ENCODE assay signal across 25 mouse cellular contexts in genomic region chr6:71788348-71788747, GRCm38 (mm10). TPM values are rescaled to one million over a fixed set of nuclear protein-coding genes. Genes with fewer than 3 reads are reported as not detected.
DNase-seq lines count a peak whose midpoint lies in the region; ATAC-seq and TF ChIP-seq lines count a peak whose summit lies in the region.
"Had no signal": no experiment of that assay in that cellular context is flagged by ENCODE, and none has a peak within 500 bp of the region (broad histone marks: within the 10 kb centered on the region; RNA-seq: fewer than 3 reads in every experiment).

No protein-coding gene starts in this region.

- no peak for TF ChIP-seq POLR2A in heart, adult 2 months (IDR thresholded peaks at IDR 0.05; ENCODE audit: insufficient read depth, low read depth, low read length)
- no peak for TF ChIP-seq POLR2A in thymus, adult 2 months (IDR thresholded peaks at IDR 0.05; ENCODE audit: control insufficient read depth, extremely low read depth, insufficient read depth, low read length, poor library complexity)

- H3K4me1 ChIP-seq in heart, embryonic 14.5 days (ENCODE audit: control insufficient read depth in 2 of 2, insufficient read depth in 2 of 2, low read length in 2 of 2), result peaks cover 2 to 17% of the 10 kb centered on the region in 2 experiments; a peak in 3 of 4 replicates
- H3K4me1 ChIP-seq in heart, adult 2 months (ENCODE audit: control insufficient read depth, insufficient read depth, low read length), result no peaks in the 10 kb centered on the region
- H3K4me1 ChIP-seq in thymus, adult 2 months (replicated peaks; ENCODE audit: control insufficient read depth, insufficient read depth, low read length), result peaks cover 13% of the 10 kb centered on the region
- H3K4me1 ChIP-seq in limb, embryonic 10.5 days, result peaks cover 6% of the 10 kb centered on the region; the same call in 1 of the 2 replicates
- H3K4me1 ChIP-seq in hindbrain, embryonic 11.5 days (replicated peaks; ENCODE audit: control insufficient read depth, insufficient read depth, low read length), result no peaks in the 10 kb centered on the region
- H3K4me1 ChIP-seq: embryonic facial prominence, embryonic 12.5 days; forebrain, embryonic 12.5 days; liver, embryonic 15.5 days; midbrain, embryonic 15.5 days had no signal

- intact Hi-C loops in heart, adult 2 months (cut with DNase I), result no loop called here
- intact Hi-C loops in left cerebral cortex, postnatal 36 days (cut with DNase I), result no loop called here

- no peak overlapping the region for H3K4me2 ChIP-seq in heart, embryonic 14.5 days (ENCODE audit: low read length)
- H3K4me2 ChIP-seq in hindbrain, embryonic 11.5 days (replicated peaks; ENCODE audit: low read depth, low read length), result no peak overlapping the region
- H3K4me2 ChIP-seq: embryonic facial prominence, embryonic 12.5 days; forebrain, embryonic 12.5 days; liver, embryonic 15.5 days; midbrain, embryonic 15.5 days had no signal

- 0 out of 2 replicates have a peak, but pooled peaks cover 3% of the 10 kb centered on the region for H3K9me3 ChIP-seq in heart, embryonic 14.5 days (ENCODE audit: control insufficient read depth, low read length)
- no peaks in the 10 kb centered on the region for H3K9me3 ChIP-seq in limb, embryonic 10.5 days (replicated peaks)
- H3K9me3 ChIP-seq in hindbrain, embryonic 11.5 days (ENCODE audit: control insufficient read depth, low read length), result no peaks in the 10 kb centered on the region
- H3K9me3 ChIP-seq: embryonic facial prominence, embryonic 12.5 days; forebrain, embryonic 12.5 days; liver, embryonic 15.5 days; midbrain, embryonic 15.5 days had no signal

- peak; percentile 64; the same call in 1 of the 2 replicates for ATAC-seq in heart, embryonic 14.5 days (ENCODE audit: insufficient number of reproducible peaks, insufficient read depth, low FRiP score, low read depth)
- ATAC-seq in hindbrain, embryonic 11.5 days (ENCODE audit: low FRiP score), result no peak
- ATAC-seq: CD4-positive, CD25-positive, alpha-beta regulatory T cell, adult 4 months; hindbrain, postnatal 0 days; intestine, embryonic 16.5 days; lung, postnatal 0 days; midbrain, embryonic 15.5 days had no signal

- H3K4me3 ChIP-seq in heart, embryonic 14.5 days (ENCODE audit: control insufficient read depth in 1 of 2, insufficient read depth in 1 of 2, low read depth in 1 of 2, low read length in 2 of 2), result no peak overlapping the region
- no peak overlapping the region for H3K4me3 ChIP-seq in heart, adult 2 months
- no peak overlapping the region for H3K4me3 ChIP-seq in thymus, adult 2 months (ENCODE audit: control insufficient read depth, insufficient read depth, low read length)
- no peak overlapping the region for H3K4me3 ChIP-seq in limb, embryonic 10.5 days
- no peak overlapping the region for H3K4me3 ChIP-seq in hindbrain, embryonic 11.5 days (ENCODE audit: low read depth, low read length)
- H3K4me3 ChIP-seq: embryonic facial prominence, embryonic 12.5 days; erythroblast, embryonic 14.5 days; forebrain, embryonic 12.5 days; layer of hippocampus, adult 2 months; liver, embryonic 15.5 days; midbrain, embryonic 15.5 days had no signal

- no peak for TF ChIP-seq EP300 in heart, adult 2 months (IDR thresholded peaks at IDR 0.05; ENCODE audit: insufficient read depth, low read depth, low read length)

- peak overlapping the region; percentile 43 to 60; a peak in 3 of 4 replicates for H3K27ac ChIP-seq in heart, embryonic 14.5 days (replicated peaks in 1 of 2; ENCODE audit: control insufficient read depth in 1 of 2, insufficient read depth in 1 of 2, low read depth in 2 of 2, low read length in 2 of 2)
- H3K27ac ChIP-seq in heart, adult 2 months, result no peak overlapping the region
- no peak overlapping the region for H3K27ac ChIP-seq in thymus, adult 2 months (ENCODE audit: control insufficient read depth, insufficient read depth, low read length)
- no peak overlapping the region for H3K27ac ChIP-seq in limb, embryonic 10.5 days
- H3K27ac ChIP-seq in hindbrain, embryonic 11.5 days (ENCODE audit: low read depth, low read length), result no peak overlapping the region
- H3K27ac ChIP-seq: embryonic facial prominence, embryonic 12.5 days; forebrain, embryonic 12.5 days; hindbrain, postnatal 0 days; layer of hippocampus, adult 2 months; liver, embryonic 15.5 days; macrophage; midbrain, embryonic 15.5 days had no signal

- peaks cover 10% of the 10 kb centered on the region; the same call in 1 of the 2 replicates for H3K36me3 ChIP-seq in heart, embryonic 14.5 days (ENCODE audit: control insufficient read depth, insufficient read depth, low read length)
- no peaks in the 10 kb centered on the region for H3K36me3 ChIP-seq in heart, adult 2 months (ENCODE audit: control insufficient read depth, insufficient read depth, low read length)
- no peaks in the 10 kb centered on the region for H3K36me3 ChIP-seq in thymus, adult 2 months (ENCODE audit: control insufficient read depth, insufficient read depth, low read length)
- H3K36me3 ChIP-seq in limb, embryonic 10.5 days, result no peaks in the 10 kb centered on the region
- H3K36me3 ChIP-seq in hindbrain, embryonic 11.5 days (ENCODE audit: control insufficient read depth, insufficient read depth, low read length), result no peaks in the 10 kb centered on the region
- H3K36me3 ChIP-seq: embryonic facial prominence, embryonic 12.5 days; liver, embryonic 15.5 days had no signal

- H3K79me2 ChIP-seq in heart, adult 2 months (replicated peaks; ENCODE audit: control insufficient read depth, insufficient read depth, low read length), result no peaks in the 10 kb centered on the region

- WGBS in heart, embryonic 14.5 days, result 36% methylated on average over 9 of the region's 9 CpGs
- 64% methylated on average over 9 of the region's 9 CpGs for WGBS in heart, adult 2 months
- 34% methylated on average over 9 of the region's 9 CpGs for WGBS in thymus, adult 2 months
- WGBS in limb, embryonic 10.5 days, result 68% methylated on average over 9 of the region's 9 CpGs
- WGBS in hindbrain, embryonic 11.5 days, result 88% methylated on average over 9 of the region's 9 CpGs

- DNase-seq in heart, adult 2 months, result no peak
- peak; percentile 25 for DNase-seq in thymus, postnatal 25 days
- no peak for DNase-seq in thymus, adult 2 months
- DNase-seq in limb, embryonic 10.5 days (ENCODE audit: low spot score), result peak; percentile 37
- peak; percentile 51 for DNase-seq in thymus, postnatal 4 days
- DNase-seq in hindbrain, embryonic 11.5 days (ENCODE audit: low spot score), result no peak
- no peak for DNase-seq in left cerebral cortex, postnatal 36 days (ENCODE audit: low spot score in 2 of 2)
- DNase-seq: cerebellum, adult 18-20 months; cerebellum, postnatal 14 days; gastrocnemius, postnatal 25 days; kidney, adult 9 months; kidney, postnatal 25 days; liver had no signal

- H3K27me3 ChIP-seq in heart, embryonic 14.5 days (ENCODE audit: control insufficient read depth, insufficient read depth, low read length), result no peaks in the 10 kb centered on the region
- no peaks in the 10 kb centered on the region for H3K27me3 ChIP-seq in heart, adult 2 months (ENCODE audit: control insufficient read depth, insufficient read depth, low read length)
- no peaks in the 10 kb centered on the region for H3K27me3 ChIP-seq in thymus, adult 2 months (ENCODE audit: control insufficient read depth, insufficient read depth, low read length)
- no peaks in the 10 kb centered on the region for H3K27me3 ChIP-seq in limb, embryonic 10.5 days (ENCODE audit: low read depth, poor library complexity, severe bottlenecking)
- H3K27me3 ChIP-seq in hindbrain, embryonic 11.5 days (ENCODE audit: control insufficient read depth, insufficient read depth, low read length), result no peaks in the 10 kb centered on the region
- H3K27me3 ChIP-seq: embryonic facial prominence, embryonic 12.5 days; forebrain, embryonic 12.5 days; liver, embryonic 15.5 days; midbrain, embryonic 15.5 days had no signal

- no peak overlapping the region for H3K9ac ChIP-seq in heart, embryonic 14.5 days (ENCODE audit: low read length)
- no peak overlapping the region for H3K9ac ChIP-seq in heart, adult 2 months (ENCODE audit: low read depth, low read length)
- H3K9ac ChIP-seq in hindbrain, embryonic 11.5 days (ENCODE audit: low read depth, low read length), result no peak overlapping the region
- H3K9ac ChIP-seq: embryonic facial prominence, embryonic 12.5 days; forebrain, embryonic 12.5 days; liver, embryonic 15.5 days; midbrain, embryonic 15.5 days had no signal

- TF ChIP-seq CTCF in heart, adult 2 months (IDR thresholded peaks at IDR 0.05), result no peak
- no peak for TF ChIP-seq CTCF in thymus, adult 2 months (IDR thresholded peaks at IDR 0.05; ENCODE audit: borderline replicate concordance, control insufficient read depth, extremely low read depth, insufficient read depth, low read length, poor library complexity)

RNA-seq across cellular contexts. Expression of gene Mrpl35, which starts 38.4 kb away (rescaled TPM):
- 65.1 and 66.2 TPM in 2 replicates for polyA plus RNA-seq in heart, embryonic 14.5 days (2014; fragmentation: Nextera tagmentation; extraction: Ambion mirVana)
- total RNA-seq in heart, adult 2 months (2021), result 10 to 100 TPM; 48.2 to 49.0 TPM
- 14.3 and 23.9 TPM in 2 replicates for polyA plus RNA-seq in heart, adult 2 months (2012; rRNA removed)
- 9.2 and 10.9 TPM in 2 replicates for polyA plus RNA-seq in thymus, adult 2 months (2012; rRNA removed)
- polyA plus RNA-seq in limb, embryonic 10.5 days (2016; fragmentation: Nextera tagmentation; extraction: Ambion mirVana), result 70.7 and 80.4 TPM in 2 replicates
- 58.4 and 63.3 TPM in 2 replicates for polyA plus RNA-seq in hindbrain, embryonic 11.5 days (2014; fragmentation: Nextera tagmentation; extraction: Ambion mirVana)
- 10 to 100 TPM; 26.4 to 29.1 TPM for total RNA-seq in left cerebral cortex, postnatal 36 days (2021)

RNA-seq across cellular contexts. Expression of gene Immt, which starts 42.8 kb away (rescaled TPM):
- polyA plus RNA-seq in heart, embryonic 14.5 days (2014; fragmentation: Nextera tagmentation; extraction: Ambion mirVana), result 342 and 349 TPM in 2 replicates
- total RNA-seq in heart, adult 2 months (2021), result 100 to 1,000 TPM; 552 to 624 TPM
- 174 and 279 TPM in 2 replicates for polyA plus RNA-seq in heart, adult 2 months (2012; rRNA removed)
- polyA plus RNA-seq in thymus, adult 2 months (2012; rRNA removed), result 47.7 and 52.3 TPM in 2 replicates
- 231 and 240 TPM in 2 replicates for polyA plus RNA-seq in limb, embryonic 10.5 days (2016; fragmentation: Nextera tagmentation; extraction: Ambion mirVana)
- polyA plus RNA-seq in hindbrain, embryonic 11.5 days (2014; fragmentation: Nextera tagmentation; extraction: Ambion mirVana), result 186 and 202 TPM in 2 replicates
- 100 to 1,000 TPM; 142 to 143 TPM for total RNA-seq in left cerebral cortex, postnatal 36 days (2021)

Comparison
In these comparisons a context has a peak if more than half of its experiments do, and no peak if none do; other contexts are left out.
1. H3K27ac ChIP-seq: peak in heart, embryonic 14.5 days (2 of 2); none in heart, adult 2 months (single experiment), thymus, adult 2 months (single experiment), limb, embryonic 10.5 days (single experiment) and hindbrain, embryonic 11.5 days (single experiment).
2. DNase-seq: peak in thymus, postnatal 25 days (single experiment), limb, embryonic 10.5 days (single experiment) and thymus, postnatal 4 days (single experiment); none in heart, adult 2 months (0 of 2), thymus, adult 2 months (single experiment), hindbrain, embryonic 11.5 days (single experiment) and left cerebral cortex, postnatal 36 days (0 of 2).